Mouse (Mus musculus) kidney, embryonic 16.5 days (tissue): ENCODE measurements around the gene Ccdc88a. TPM values are rescaled to one million over a fixed set of nuclear protein-coding genes. Genes with fewer than 3 reads are reported as not detected.

Source experiments
- ATAC-seq: fragments of 200-750 bp; cut with Nextera tagmentation; 2 replicates; pipeline ENCODE4 v1.8.0; 2017; ENCODE audit warnings: moderate TSS enrichment; ENCODE audit not compliant: low FRiP score, low TSS enrichment
- H3K27ac ChIP-seq: fragments of 300-500 bp; sonication (generic); 2 replicates; pipeline ENCODE4 v1.5.1; 2014; ENCODE audit warnings: low read length
- H3K27me3 ChIP-seq: fragments of 300-500 bp; sonication (generic); 2 replicates; pipeline ENCODE4 v1.6.1; 2014; ENCODE audit warnings: low read length, control low read depth, mixed read lengths; ENCODE audit not compliant: insufficient read depth
- H3K36me3 ChIP-seq: fragments of 300-500 bp; sonication (generic); 2 replicates; pipeline ENCODE4 v1.6.1; 2014; ENCODE audit warnings: low read length, control low read depth, mixed read lengths; ENCODE audit not compliant: insufficient read depth
- H3K4me1 ChIP-seq: fragments of 300-500 bp; sonication (generic); 2 replicates; pipeline ENCODE4 v1.6.1; 2014; ENCODE audit warnings: low read length, control low read depth, mixed read lengths; ENCODE audit not compliant: insufficient read depth
- H3K4me2 ChIP-seq: fragments of 300-500 bp; sonication (generic); replicated peaks from 2 replicates; pipeline ENCODE4 v1.6.1; 2014; ENCODE audit warnings: low read depth, low read length
- H3K4me3 ChIP-seq: fragments of 300-500 bp; sonication (generic); 2 replicates; pipeline ENCODE4 v1.5.1; 2014; ENCODE audit warnings: mild to moderate bottlenecking, low read length
- H3K9ac ChIP-seq: fragments of 300-500 bp; sonication (generic); replicated peaks from 2 replicates; pipeline ENCODE4 v1.6.1; 2014; ENCODE audit warnings: low read length
- H3K9me3 ChIP-seq: fragments of 300-500 bp; sonication (generic); 2 replicates; pipeline ENCODE4 v1.6.1; 2016; ENCODE audit warnings: low read length, control low read depth
- WGBS: fragments of 180-500 bp; shearing (Covaris S2); extraction: QIAGEN DNeasy Blood & Tissue Kit; methylation state at CpG from one replicate; pipeline ENCODE4 v1.1.7; 2014; 5-methylcytosine and 5-hydroxymethylcytosine counted together
- polyA plus RNA-seq: library from polyadenylated mRNA; unstranded; fragments of >200 nt; fragmentation: Nextera tagmentation; extraction: Ambion mirVana; gene quantifications from 2 replicates; pipeline ENCODE4 v1.2.1, GENCODE M21; 2015

The Ccdc88a gene
- polyA plus RNA-seq, 1 experiment from 2014 or later: 21.4 TPM

DNA sequence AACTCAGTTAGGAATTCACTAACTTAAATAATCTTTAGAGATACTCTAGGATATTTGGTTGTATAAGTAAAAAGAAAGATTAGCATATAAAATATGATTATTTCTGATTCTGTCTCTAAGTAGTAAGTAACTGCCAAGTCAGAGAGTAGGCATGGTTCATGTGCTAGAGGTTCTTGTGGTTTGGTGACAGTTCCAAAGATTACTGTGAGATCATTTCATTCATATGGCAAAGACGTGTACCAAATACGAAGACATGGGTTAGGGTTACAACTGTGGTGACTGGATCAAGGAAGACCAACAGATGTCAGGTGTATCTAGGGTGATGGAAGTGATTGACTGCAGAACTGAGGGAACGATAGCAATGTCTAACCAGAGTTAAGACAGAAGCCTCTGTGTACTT is 50.0 kb downstream of the Ccdc88a start:
- Histone ChIP-seq H3K4me1 (no peaks in the 10 kb centered on the region), H3K36me3 (0 out of 2 replicates have a peak, but pooled peaks cover 2% of the 10 kb centered on the region), H3K9ac (no peak overlapping the region), H3K27me3 (no peaks in the 10 kb centered on the region), H3K9me3 (no peaks in the 10 kb centered on the region), H3K4me3 (no peak overlapping the region), H3K27ac (no peak overlapping the region), H3K4me2 (no peak overlapping the region)
- ATAC-seq: no peak
- WGBS: 94% methylated on average over 3 of the region's 3 CpGs

DNA sequence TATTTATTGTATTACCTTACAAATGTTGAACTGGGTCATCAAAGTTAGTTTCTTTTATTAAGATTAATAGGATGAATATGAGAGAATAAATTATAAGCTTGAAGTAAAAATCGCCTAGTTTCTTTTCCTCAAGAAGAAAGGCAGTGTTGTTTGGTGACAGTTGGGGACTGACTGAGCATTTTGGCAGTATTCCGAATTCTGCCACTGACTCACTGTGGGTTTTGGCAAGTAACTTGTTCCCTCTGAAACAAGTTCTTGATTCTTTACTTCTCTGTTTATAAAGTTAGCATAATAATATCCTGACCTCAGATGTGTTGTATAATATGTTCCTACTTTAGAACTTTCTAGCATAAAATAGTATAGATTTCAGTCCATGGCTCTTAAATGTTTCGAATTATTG is 55.3 kb downstream of the Ccdc88a start:
- Histone ChIP-seq H3K9me3 (no peaks in the 10 kb centered on the region), H3K4me2 (no peak overlapping the region), H3K4me3 (no peak overlapping the region), H3K9ac (no peak overlapping the region), H3K36me3 (peaks cover 15% of the 10 kb centered on the region), H3K27ac (no peak overlapping the region), H3K27me3 (no peaks in the 10 kb centered on the region), H3K4me1 (no peaks in the 10 kb centered on the region)
- 87% methylated on average over 3 of the region's 3 CpGs for WGBS
- ATAC-seq: no peak

DNA sequence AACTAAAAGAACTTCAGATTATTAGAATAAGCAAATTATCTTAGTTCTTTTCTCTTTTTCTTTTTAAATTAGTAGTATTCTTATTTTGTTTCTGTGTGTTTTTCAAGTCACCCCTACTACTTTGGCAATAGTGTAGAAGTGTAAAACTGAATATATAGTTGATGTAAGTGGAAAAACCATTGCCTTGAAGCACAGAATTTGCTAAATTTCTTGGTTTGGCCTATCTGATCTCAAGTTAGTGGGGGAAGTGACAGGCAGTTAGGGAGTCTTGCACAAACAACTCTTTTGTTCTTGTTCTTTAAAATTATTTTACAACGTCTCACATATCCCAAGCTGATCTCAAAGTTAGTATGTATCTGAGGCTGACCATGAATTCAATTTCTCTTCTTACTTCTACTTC is 57.6 kb downstream of the Ccdc88a start:
- H3K36me3 ChIP-seq: peaks cover 12% of the 10 kb centered on the region

DNA sequence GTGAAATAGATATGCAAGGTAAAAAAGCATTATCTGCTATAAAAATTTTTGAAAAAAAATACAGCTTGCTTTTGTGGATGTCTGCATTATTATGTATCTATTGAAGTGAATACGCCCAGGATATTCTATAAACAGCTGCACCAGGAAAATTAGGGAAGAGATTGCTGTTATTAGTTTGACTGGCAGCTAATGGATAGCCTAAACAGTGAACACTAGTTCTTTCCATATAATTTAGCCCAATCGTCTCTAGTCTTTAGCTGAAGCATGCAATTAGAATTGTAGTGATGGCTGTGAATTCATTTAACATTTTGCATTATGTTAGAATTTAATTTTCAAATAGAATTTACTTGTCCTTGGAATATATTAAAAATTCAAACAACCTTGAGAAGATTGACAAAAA is 75.3 kb downstream of the Ccdc88a start:
- no peak overlapping the region for H3K27ac ChIP-seq
- no peak overlapping the region for H3K9ac ChIP-seq
- no peaks in the 10 kb centered on the region for H3K27me3 ChIP-seq
- H3K4me2 ChIP-seq: no peak overlapping the region
- WGBS: 92% methylated on average over 2 of the region's 2 CpGs
- no peaks in the 10 kb centered on the region for H3K9me3 ChIP-seq
- no peak overlapping the region for H3K4me3 ChIP-seq
- H3K36me3 ChIP-seq: peaks cover 5% of the 10 kb centered on the region; the same call in 1 of the 2 replicates
- ATAC-seq: no peak
- no peaks in the 10 kb centered on the region for H3K4me1 ChIP-seq

More for the DNA sequence above, 57.6 kb downstream of the Ccdc88a start:
- Histone ChIP-seq H3K4me1 (no peaks in the 10 kb centered on the region), H3K4me2 (no peak overlapping the region), H3K9me3 (no peaks in the 10 kb centered on the region), H3K27ac (no peak overlapping the region), H3K27me3 (no peaks in the 10 kb centered on the region), H3K9ac (no peak overlapping the region), H3K4me3 (no peak overlapping the region)
- ATAC-seq: no peak
- WGBS: 89% methylated on average over 1 of the region's 1 CpGs

DNA sequence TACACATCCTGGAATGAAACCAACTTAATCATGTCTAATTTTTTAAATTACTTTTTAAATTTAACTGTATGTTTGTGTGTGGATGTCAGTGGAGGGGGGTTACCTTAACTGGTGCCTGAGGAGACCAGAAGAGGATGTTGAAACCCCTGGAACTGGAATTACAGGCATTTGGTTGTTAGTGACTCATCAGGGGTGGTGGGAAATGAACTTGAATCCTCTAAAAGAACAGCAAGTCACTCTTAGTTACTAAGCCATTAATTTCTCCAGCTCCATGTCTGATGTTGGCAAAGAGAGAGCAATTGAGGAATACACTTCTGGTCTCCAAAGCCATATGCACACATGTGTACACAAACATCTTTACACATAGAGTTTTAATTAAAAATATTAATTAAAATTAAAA is 101.2 kb downstream of the Ccdc88a start:
- ATAC-seq: no peak
- Histone ChIP-seq H3K27ac (no peak overlapping the region), H3K4me3 (no peak overlapping the region), H3K9me3 (no peaks in the 10 kb centered on the region), H3K36me3 (peaks cover 6% of the 10 kb centered on the region), H3K4me1 (no peaks in the 10 kb centered on the region), H3K4me2 (no peak overlapping the region), H3K27me3 (no peaks in the 10 kb centered on the region), H3K9ac (no peak overlapping the region)

DNA sequence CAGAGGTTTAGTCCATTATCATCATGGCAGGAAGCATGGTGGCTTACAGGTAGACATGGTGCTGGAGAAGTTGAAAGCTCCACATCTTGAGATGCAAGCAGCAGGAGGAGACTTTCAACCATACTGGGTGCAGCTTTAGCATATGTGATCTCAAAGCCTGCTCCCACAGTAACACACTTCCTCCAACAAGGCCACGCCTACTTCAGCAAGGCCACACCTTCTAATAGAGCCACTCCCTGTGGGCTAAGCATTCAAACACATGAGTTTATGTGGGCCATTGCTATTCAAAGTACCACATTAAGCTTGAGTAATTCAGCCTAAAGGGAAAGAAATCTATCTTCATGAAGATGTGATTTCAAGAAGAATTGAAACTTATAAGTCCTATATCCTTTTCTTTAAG is 119.7 kb downstream of the Ccdc88a start:
- no peak overlapping the region for H3K4me2 ChIP-seq
- no peak overlapping the region for H3K9ac ChIP-seq
- no peak overlapping the region for H3K4me3 ChIP-seq
- H3K27ac ChIP-seq: no peak overlapping the region
- H3K4me1 ChIP-seq: no peaks in the 10 kb centered on the region
- WGBS: 97% methylated on average over 1 of the region's 1 CpGs
- H3K36me3 ChIP-seq: peaks cover 14% of the 10 kb centered on the region; the same call in 1 of the 2 replicates
- H3K9me3 ChIP-seq: no peaks in the 10 kb centered on the region
- H3K27me3 ChIP-seq: no peaks in the 10 kb centered on the region
- ATAC-seq: no peak

DNA sequence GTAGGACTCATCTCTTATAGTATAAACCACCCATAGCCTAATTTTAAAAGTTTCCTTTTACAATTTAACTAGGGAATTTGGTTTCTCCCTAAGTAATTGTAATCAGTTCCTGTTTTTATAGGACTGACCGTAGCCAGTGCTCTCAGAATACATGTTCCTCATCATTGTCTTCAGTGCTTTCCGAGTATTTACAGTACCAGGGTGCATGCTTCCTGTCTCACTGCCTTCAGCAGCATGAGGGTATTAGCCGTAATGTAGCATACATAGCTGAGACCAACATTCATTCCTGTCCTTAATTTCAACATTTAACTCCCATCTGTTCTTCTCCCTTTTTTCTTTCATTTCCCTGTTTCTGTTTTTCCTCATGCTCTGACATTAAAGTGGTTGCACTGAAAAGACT is 123.5 kb downstream of the Ccdc88a start:
- Histone ChIP-seq H3K4me2 (no peak overlapping the region), H3K4me1 (no peaks in the 10 kb centered on the region), H3K36me3 (peaks cover 13% of the 10 kb centered on the region; the same call in 1 of the 2 replicates), H3K27me3 (no peaks in the 10 kb centered on the region), H3K27ac (no peak overlapping the region), H3K9ac (no peak overlapping the region), H3K9me3 (no peaks in the 10 kb centered on the region), H3K4me3 (no peak overlapping the region)
- 75% methylated on average over 3 of the region's 3 CpGs for WGBS
- no peak for ATAC-seq

DNA sequence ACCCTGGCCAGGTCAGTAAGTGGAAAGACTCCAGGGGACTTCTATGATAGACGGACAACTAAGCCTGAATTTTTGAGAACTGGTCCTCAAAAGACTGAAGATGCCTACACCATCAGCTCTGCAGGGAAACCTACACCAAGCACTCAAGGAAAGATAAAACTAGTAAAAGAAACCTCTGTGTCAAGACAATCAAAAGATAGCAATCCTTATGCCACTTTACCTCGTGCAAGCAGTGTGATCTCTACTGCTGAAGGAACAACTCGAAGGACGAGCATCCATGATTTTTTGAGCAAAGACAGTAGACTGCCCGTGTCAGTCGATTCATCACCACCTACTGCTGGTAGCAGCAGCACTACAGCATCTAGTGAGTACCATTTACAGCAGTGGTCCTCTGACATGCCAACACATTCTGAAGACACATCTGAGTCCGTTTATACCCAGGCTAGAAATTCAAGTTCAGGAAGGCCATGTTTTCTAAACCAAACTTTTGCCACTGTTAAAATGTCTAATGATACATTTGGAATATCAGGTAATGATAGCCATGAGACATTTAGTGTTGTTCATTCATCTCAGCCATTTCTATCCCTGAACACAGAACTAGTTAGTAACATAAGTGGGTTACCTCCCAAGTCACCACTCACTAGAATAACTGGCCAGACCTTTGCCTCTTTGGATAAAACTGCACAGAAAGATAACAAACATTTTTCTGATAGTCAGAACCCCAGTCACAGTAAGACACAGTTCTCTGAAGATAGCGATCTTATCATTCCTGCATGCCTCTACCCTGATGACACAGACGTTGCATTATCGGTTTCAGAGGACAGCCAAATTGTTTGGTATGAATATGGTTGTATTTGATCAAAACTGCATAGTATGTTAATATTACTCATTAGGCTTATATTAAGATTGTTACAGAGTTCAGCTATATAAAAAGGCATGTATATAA is 130.8 kb downstream of the Ccdc88a start:
- WGBS: 93% methylated on average over 10 of the region's 10 CpGs
- peaks cover 17% of the 10 kb centered on the region; the same call in 1 of the 2 replicates for H3K36me3 ChIP-seq
- no peak overlapping the region for H3K27ac ChIP-seq
- ATAC-seq: no peak
- no peaks in the 10 kb centered on the region for H3K9me3 ChIP-seq
- H3K9ac ChIP-seq: no peak overlapping the region
- H3K4me1 ChIP-seq: no peaks in the 10 kb centered on the region
- H3K4me3 ChIP-seq: no peak overlapping the region
- H3K27me3 ChIP-seq: no peaks in the 10 kb centered on the region
- no peak overlapping the region for H3K4me2 ChIP-seq

DNA sequence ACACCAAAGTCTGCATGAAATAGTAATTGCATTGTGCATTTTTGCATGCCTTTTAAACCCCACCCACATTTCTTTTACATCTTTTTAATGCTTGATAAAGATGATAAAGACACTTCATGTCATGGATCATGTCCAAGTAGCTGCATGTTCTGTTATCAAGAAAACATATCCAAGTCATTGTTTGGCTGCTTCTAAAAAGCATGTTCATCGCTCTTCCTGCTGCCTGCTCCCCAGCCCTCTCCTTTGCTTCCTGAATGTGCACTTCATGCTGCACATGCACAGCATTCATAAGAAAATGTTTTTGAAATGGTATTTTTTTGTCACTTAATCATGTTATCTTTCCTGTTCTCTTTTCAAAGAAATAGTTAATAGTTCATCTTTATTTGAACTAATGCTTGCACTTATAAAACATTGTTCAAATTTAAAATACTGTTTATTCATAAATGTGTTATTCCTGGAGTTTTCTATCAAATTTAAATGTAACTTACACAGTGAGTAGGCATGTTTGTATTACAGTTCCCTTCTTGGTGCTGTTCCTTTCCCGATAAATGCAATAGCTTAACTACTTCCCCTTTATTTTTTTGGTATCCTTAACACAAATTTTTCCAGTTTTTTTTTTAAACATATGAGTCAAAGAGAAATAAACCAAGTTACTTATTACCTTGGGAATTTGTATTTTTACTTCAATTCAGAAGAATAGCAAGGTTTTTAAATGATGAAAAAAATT is 131.6 kb downstream of the Ccdc88a start:
- Histone ChIP-seq H3K4me3 (no peak overlapping the region), H3K4me2 (no peak overlapping the region), H3K27me3 (no peaks in the 10 kb centered on the region), H3K9me3 (no peaks in the 10 kb centered on the region), H3K9ac (no peak overlapping the region), H3K4me1 (no peaks in the 10 kb centered on the region), H3K27ac (no peak overlapping the region), H3K36me3 (peaks cover 13% of the 10 kb centered on the region; the same call in 1 of the 2 replicates)
- ATAC-seq: no peak
- WGBS: 91% methylated on average over 2 of the region's 2 CpGs

DNA sequence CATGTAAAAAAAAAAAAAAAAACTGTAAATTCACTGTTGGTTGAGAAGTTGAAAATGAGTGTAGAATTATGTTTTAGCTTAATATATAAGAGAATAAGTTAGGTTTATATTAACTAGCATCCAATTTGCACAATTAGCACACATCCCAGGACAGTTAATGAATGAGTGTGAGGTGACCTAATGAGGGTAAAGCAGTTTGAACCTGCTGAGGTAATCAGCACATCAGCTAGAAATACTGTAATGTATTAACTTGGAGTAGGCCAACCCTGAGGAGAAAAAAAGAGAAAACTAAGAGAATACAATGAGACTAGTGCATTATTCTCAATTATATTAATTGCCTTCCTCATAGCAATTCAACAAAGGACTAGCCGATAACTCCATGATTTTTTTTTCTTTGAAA is 136.0 kb downstream of the Ccdc88a start:
- WGBS: 96% methylated on average over 1 of the region's 1 CpGs
- no peak overlapping the region for H3K9ac ChIP-seq
- H3K4me1 ChIP-seq: peaks cover 7% of the 10 kb centered on the region
- peaks cover 21% of the 10 kb centered on the region; the same call in 1 of the 2 replicates for H3K36me3 ChIP-seq
- no peaks in the 10 kb centered on the region for H3K9me3 ChIP-seq
- H3K4me2 ChIP-seq: no peak overlapping the region
- H3K27ac ChIP-seq: no peak overlapping the region
- no peaks in the 10 kb centered on the region for H3K27me3 ChIP-seq
- no peak overlapping the region for H3K4me3 ChIP-seq
- ATAC-seq: peak; percentile 73; the same call in 1 of the 2 replicates
